Mouse (Mus musculus) erythroblast, embryonic 14.5 days (primary cell): ENCODE results near the gene Psmd8.

Experiments
- GATA1 ChIP-seq: IDR thresholded peaks from 2 replicates; pipeline ENCODE4 v1.6.1; 2012; ENCODE audit warnings: low read length, inconsistent platforms, mixed read lengths
- TAL1 ChIP-seq: IDR thresholded peaks from 3 replicates; pipeline ENCODE4 v1.6.1; 2012; ENCODE audit warnings: low read length, inconsistent platforms, mixed read lengths

DNA sequence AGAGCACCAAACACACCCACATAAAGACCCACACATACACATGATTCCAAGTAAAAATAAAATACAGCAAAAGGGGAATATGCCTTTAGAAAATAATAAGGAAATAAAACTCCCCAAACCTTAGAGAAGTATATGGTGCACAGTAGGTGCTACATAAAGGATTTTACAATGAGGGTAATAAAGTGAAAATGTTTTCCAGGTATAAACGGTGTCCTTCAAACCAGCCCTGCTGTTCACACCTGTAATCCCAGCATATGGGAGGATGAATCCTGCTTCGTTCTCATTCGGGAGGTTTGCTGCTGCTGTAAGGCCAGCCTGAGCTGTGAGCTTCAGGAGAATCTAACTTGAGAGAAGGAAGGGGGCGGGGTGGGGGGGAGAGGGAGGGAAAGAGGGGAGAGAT, 46.3 kb downstream of the Psmd8 start:
- no peak for TF ChIP-seq GATA1
- TF ChIP-seq TAL1: no peak
